Mouse (Mus musculus): ENCODE data around the gene Cfap46. TPM values are rescaled to one million over a fixed set of nuclear protein-coding genes. Genes with fewer than 3 reads are reported as not detected.

The Cfap46 gene
- total RNA-seq (2023): not detected

DNA sequence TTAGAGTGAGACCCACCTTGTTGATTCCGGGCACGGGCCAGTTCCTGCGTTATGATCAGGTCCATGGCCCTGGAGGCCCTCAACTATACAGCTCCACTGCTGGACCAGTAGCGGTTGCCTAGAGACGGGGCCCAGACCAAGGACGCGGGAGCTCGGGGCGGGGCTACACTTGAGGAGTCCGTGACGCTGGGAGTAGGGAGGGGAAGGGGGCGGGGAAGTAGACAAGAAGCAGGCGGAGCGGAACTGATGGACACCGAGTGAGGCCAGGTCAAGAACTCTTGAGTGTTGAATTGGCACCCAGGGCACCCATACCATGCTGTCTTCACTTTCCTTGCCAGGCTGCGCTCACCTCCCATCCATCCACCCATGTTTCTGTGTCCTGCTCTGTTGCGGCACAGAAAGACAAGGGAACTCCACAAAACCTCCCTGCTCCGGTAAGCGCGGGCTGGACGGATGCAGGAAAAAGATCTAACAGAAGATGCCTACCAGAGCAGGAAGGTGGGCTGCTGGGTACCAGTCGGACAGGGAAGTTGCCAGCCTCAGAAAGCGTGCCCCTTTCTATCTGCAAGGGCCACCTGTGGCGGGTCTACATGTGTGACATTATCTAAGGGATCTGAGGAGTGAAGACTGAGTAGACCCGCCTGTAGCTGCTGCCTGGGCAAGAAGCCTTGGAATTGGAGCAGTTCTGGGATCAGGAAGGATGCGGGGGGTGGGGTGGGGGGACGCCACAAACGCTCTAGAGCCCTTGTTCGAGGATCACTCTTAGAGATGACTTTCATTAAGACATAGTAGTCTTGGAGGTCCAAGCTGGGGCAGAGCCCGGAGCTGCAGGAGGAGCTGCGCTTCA, at the start of gene Cfap46:
Gene Cfap46 (minus strand): TSS at position 112 of the 847 bp plus-strand sequence.

DNA sequence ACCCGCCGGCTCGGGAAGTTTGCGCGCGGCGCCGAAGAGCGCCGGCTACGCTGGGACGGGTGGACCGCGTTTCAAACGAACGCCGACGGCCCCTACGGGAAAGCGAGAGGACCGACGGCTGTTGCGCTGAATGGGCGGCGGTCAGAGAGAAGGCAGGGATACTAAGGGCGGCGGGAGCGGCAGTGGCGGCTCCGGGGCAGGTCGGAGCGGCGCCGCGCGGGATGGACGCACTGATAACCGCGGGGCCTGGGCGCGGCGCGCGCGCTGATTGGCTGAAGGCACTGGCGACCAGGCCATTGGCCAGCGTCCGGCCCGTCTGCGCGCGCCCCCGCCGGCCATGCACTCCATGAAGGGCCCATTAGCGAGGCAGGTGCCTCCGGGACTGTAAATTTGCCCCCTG, 101.0 kb downstream of the Cfap46 start, which contains the start of gene Nkx6-2:
Gene Nkx6-2 (minus strand): TSS at position 203 of the 400 bp plus-strand sequence.

Other genes starting within 250 kb of the Cfap46 start
- not detected for gene Nkx6-2, start 101.0 kb downstream of the Cfap46 start, total RNA-seq (2023)
- gene Adgra1, start 150.4 kb upstream of the Cfap46 start, total RNA-seq (2023): not detected
- not detected for gene Kndc1, start 210.9 kb upstream of the Cfap46 start, total RNA-seq (2023)

All from B cell, adult 67 days (primary cell).